Mouse (Mus musculus): ENCODE measurements at regions not wholly inside any gene's neighbourhood (a gene's known extent, or its start where the extent isn't known, plus 50 kb on each side); places are given as distances from the start of the nearest gene placed in this dataset.

DNA sequence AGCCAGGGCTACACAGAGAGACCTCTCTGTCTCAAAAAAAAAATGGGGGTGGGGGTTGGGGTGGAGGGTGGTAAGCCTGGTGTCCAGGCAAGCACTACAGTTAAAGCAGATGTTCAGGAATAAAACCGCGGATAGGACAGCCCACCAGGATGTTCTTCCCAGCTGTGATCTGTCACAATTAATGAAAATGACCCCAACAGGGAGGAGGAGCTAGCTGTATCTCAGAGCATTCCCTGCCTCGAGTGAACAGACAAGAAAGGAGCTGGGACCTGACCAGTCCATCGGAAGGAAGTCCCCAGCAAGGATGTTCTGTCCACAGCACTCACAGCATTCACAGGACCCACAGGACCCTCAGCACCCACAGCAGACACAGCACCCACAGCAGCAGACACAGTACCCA lies 80.4 kb downstream of the Utp6 start:
- ATAC-seq: no peak
- Histone ChIP-seq H3K36me3 (ENCODE audit: control insufficient read depth, insufficient read depth) (no peaks in the 10 kb centered on the region), H3K9me3 (ENCODE audit: control insufficient read depth) (no peaks in the 10 kb centered on the region), H3K27ac (ENCODE audit: low read depth, low read length) (no peak overlapping the region), H3K4me1 (replicated peaks; ENCODE audit: control insufficient read depth, insufficient read depth, low read length) (no peaks in the 10 kb centered on the region), H3K4me3 (ENCODE audit: low read depth, low read length) (no peak overlapping the region), H3K4me2 (replicated peaks; ENCODE audit: low read depth) (no peak overlapping the region), H3K9ac (ENCODE audit: low read depth, low read length) (no peak overlapping the region), H3K27me3 (replicated peaks; ENCODE audit: control insufficient read depth, insufficient read depth, low read length) (no peaks in the 10 kb centered on the region)
- TF ChIP-seq CTCF (IDR thresholded peaks at IDR 0.05; ENCODE audit: low read depth): no peak
- 49% methylated on average over 4 of the region's 4 CpGs for WGBS

DNA sequence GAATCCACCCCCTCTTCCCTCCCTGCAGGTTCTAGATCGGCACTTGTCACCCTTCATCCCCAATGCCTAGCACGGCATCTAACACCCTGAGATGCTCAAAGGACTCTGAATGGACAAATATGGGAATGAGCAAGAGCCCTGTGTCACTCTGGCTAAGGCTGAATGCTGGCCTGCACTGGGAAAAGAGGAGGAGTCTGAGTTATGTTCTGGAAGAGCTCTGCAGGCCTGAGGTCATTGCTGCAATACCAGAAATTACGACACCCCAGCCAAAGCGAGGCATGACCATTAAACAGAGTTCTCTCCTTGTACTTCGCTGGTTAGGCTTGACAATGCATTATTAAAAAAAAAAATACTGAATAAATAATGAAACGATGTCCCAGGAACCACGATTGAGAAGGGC lies 84.1 kb downstream of the Utp6 start:
- H3K27me3 ChIP-seq (replicated peaks; ENCODE audit: control insufficient read depth, insufficient read depth, low read length): no peaks in the 10 kb centered on the region
- 0 out of 2 replicates have a peak overlapping the region, but pooled peaks have one; percentile 24 for H3K27ac ChIP-seq (ENCODE audit: low read depth, low read length)
- no peaks in the 10 kb centered on the region for H3K36me3 ChIP-seq (ENCODE audit: control insufficient read depth, insufficient read depth)
- WGBS: 43% methylated on average over 7 of the region's 7 CpGs
- TF ChIP-seq CTCF (IDR thresholded peaks at IDR 0.05; ENCODE audit: low read depth): no peak
- H3K4me2 ChIP-seq (replicated peaks; ENCODE audit: low read depth): no peak overlapping the region
- H3K9ac ChIP-seq (ENCODE audit: low read depth, low read length): no peak overlapping the region
- no peaks in the 10 kb centered on the region for H3K9me3 ChIP-seq (ENCODE audit: control insufficient read depth)
- ATAC-seq: 0 out of 2 replicates have a peak, but pooled peaks have one; percentile 38
- H3K4me1 ChIP-seq (replicated peaks; ENCODE audit: control insufficient read depth, insufficient read depth, low read length): no peaks in the 10 kb centered on the region
- H3K4me3 ChIP-seq (ENCODE audit: low read depth, low read length): no peak overlapping the region

DNA sequence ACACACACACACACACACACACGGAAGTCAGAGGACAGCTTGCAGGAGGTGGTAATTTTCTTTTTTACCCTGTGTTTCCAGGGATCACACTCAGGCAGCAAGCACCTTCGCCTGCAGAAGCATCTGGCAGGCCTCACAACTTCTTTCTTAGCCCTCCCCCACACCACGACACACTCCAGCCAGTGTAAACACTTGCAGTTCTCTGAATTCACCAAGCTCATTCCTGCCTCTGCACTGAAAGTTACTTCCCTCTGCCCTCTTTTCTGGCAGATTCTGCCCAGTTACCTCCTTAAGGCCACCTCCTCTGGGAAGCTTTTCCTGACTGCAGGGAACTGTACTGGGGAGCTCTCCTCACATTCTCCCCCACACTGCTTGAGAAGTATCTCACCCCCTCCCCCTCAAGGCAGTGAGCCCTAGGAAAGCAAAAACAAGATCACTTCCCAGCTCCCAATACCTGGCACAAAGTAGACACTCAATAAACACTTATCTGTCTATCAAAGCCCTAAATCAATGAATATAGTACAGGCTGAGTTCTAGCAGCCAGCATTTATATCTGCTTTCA lies 84.9 kb downstream of the Utp6 start:
- Histone ChIP-seq H3K9ac (ENCODE audit: low read depth, low read length) (no peak overlapping the region), H3K4me3 (ENCODE audit: low read depth, low read length) (no peak overlapping the region), H3K9me3 (ENCODE audit: control insufficient read depth) (no peaks in the 10 kb centered on the region), H3K4me1 (replicated peaks; ENCODE audit: control insufficient read depth, insufficient read depth, low read length) (no peaks in the 10 kb centered on the region), H3K27ac (ENCODE audit: low read depth, low read length) (no peak overlapping the region), H3K36me3 (ENCODE audit: control insufficient read depth, insufficient read depth) (no peaks in the 10 kb centered on the region), H3K27me3 (replicated peaks; ENCODE audit: control insufficient read depth, insufficient read depth, low read length) (no peaks in the 10 kb centered on the region), H3K4me2 (replicated peaks; ENCODE audit: low read depth) (no peak overlapping the region)
- ATAC-seq: no peak
- WGBS: 40% methylated on average over 3 of the region's 3 CpGs
- TF ChIP-seq CTCF (IDR thresholded peaks at IDR 0.05; ENCODE audit: low read depth): no peak

DNA sequence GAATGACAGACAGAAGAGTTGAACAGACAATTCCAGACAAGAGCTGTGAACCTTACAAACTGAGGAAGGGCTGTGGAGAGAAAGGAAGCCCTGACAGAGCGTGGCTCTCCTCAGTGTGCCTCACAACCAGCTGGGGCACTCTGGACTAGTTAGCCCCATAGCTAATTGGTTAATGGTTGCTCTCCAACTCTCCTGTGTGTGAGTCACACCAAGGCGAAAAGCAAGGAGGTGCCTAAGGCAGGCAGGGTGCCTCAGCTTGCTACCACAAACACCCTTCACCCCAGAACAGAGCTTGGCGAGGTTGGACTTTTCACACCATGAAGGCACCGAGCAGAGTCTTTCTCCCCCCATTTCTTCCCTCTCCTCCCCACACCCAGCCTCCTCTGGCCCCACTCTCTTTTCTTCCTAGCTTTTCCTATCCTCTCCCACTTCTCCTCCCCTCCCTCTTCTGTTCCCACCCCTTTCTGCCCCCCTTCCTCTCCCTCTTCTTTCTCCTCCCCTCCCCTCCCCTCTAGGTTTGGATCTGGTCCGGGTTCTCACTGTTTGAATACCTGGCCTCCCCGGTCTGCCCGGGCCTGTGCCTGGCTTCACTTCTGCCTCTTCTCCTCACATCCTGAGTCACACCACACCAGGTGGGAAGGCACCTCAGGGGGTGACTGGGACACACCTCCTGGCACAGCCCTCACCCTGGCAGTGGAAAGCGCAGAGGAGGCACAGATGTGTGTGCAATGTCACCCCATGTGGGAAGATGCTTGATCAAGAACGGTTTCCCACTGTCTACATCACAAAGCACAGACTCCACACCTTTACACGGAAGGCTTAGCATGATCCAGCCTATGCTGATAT lies 90.2 kb downstream of the Utp6 start:
- WGBS: 92% methylated on average over 10 of the region's 10 CpGs

DNA sequence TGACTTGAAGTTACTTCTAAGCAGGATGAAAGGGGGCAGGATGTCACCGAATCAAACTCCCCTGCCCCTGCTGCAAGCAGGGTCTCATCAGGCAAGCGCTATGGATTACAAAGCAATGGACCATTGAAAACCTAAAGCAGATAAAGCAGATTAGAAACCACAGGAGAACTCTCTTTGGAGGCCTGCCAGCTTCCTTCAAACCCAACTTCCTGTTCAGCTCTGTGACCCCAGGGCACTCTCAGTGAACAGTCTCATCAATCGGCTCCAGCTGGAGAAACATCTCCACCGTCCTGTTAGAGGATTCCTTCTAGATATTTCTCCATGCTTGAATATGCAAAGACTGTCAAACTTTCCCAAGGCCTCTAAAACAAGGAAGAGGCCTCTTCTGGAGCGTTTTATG lies 92.0 kb downstream of the Utp6 start:
- Histone ChIP-seq H3K27ac (ENCODE audit: low read depth, low read length) (no peak overlapping the region), H3K36me3 (ENCODE audit: control insufficient read depth, insufficient read depth) (no peaks in the 10 kb centered on the region), H3K4me1 (replicated peaks; ENCODE audit: control insufficient read depth, insufficient read depth, low read length) (0 out of 2 replicates have a peak, but pooled peaks cover 3% of the 10 kb centered on the region), H3K27me3 (replicated peaks; ENCODE audit: control insufficient read depth, insufficient read depth, low read length) (no peaks in the 10 kb centered on the region), H3K9ac (ENCODE audit: low read depth, low read length) (no peak overlapping the region), H3K9me3 (ENCODE audit: control insufficient read depth) (no peaks in the 10 kb centered on the region), H3K4me2 (replicated peaks; ENCODE audit: low read depth) (no peak overlapping the region), H3K4me3 (ENCODE audit: low read depth, low read length) (no peak overlapping the region)
- 41% methylated on average over 5 of the region's 5 CpGs for WGBS
- no peak for ATAC-seq
- TF ChIP-seq CTCF (IDR thresholded peaks at IDR 0.05; ENCODE audit: low read depth): no peak

More for the DNA sequence above, 90.2 kb downstream of the Utp6 start:
- H3K4me1 ChIP-seq (replicated peaks; ENCODE audit: control insufficient read depth, insufficient read depth, low read length): 0 out of 2 replicates have a peak, but pooled peaks cover 3% of the 10 kb centered on the region
- ATAC-seq: no peak
- H3K27ac ChIP-seq (ENCODE audit: low read depth, low read length): no peak overlapping the region
- TF ChIP-seq CTCF (IDR thresholded peaks at IDR 0.05; ENCODE audit: low read depth): no peak
- H3K9ac ChIP-seq (ENCODE audit: low read depth, low read length): no peak overlapping the region
- no peak overlapping the region for H3K4me3 ChIP-seq (ENCODE audit: low read depth, low read length)
- H3K4me2 ChIP-seq (replicated peaks; ENCODE audit: low read depth): no peak overlapping the region
- H3K36me3 ChIP-seq (ENCODE audit: control insufficient read depth, insufficient read depth): no peaks in the 10 kb centered on the region
- H3K27me3 ChIP-seq (replicated peaks; ENCODE audit: control insufficient read depth, insufficient read depth, low read length): no peaks in the 10 kb centered on the region
- no peaks in the 10 kb centered on the region for H3K9me3 ChIP-seq (ENCODE audit: control insufficient read depth)

DNA sequence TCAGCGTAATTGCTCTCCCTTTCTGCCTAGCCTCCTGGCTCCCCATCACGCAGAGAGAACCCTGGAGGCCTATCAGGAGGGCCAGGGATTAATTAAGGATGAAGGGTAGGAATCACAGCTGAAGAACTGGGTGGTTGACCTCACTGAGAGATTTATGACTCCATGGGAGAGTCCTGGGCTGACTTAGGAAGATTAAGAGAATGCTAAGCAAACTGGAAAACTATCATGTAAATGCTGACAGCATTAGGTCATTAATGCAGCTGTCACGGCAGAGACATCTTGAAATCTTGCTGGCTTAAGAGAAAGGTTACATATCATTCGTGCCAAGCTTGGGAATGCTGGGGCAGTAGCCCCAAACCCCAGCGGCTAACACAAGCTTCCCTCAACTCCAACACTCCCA lies 93.2 kb downstream of the Utp6 start:
- H3K27ac ChIP-seq (ENCODE audit: low read depth, low read length): no peak overlapping the region
- no peak overlapping the region for H3K4me3 ChIP-seq (ENCODE audit: low read depth, low read length)
- H3K4me1 ChIP-seq (replicated peaks; ENCODE audit: control insufficient read depth, insufficient read depth, low read length): 0 out of 2 replicates have a peak, but pooled peaks cover 3% of the 10 kb centered on the region
- H3K36me3 ChIP-seq (ENCODE audit: control insufficient read depth, insufficient read depth): no peaks in the 10 kb centered on the region
- no peak overlapping the region for H3K9ac ChIP-seq (ENCODE audit: low read depth, low read length)
- H3K9me3 ChIP-seq (ENCODE audit: control insufficient read depth): no peaks in the 10 kb centered on the region
- no peak overlapping the region for H3K4me2 ChIP-seq (replicated peaks; ENCODE audit: low read depth)
- no peak for TF ChIP-seq CTCF (IDR thresholded peaks at IDR 0.05; ENCODE audit: low read depth)
- ATAC-seq: no peak
- WGBS: 50% methylated on average over 5 of the region's 5 CpGs
- H3K27me3 ChIP-seq (replicated peaks; ENCODE audit: control insufficient read depth, insufficient read depth, low read length): no peaks in the 10 kb centered on the region
